Mouse (Mus musculus): ENCODE measurements around the gene Tnfaip3. TPM values are rescaled to one million over a fixed set of nuclear protein-coding genes. Genes with fewer than 3 reads are reported as not detected.

Gene Tnfaip3
- polyA plus RNA-seq, 1 experiment from 2014 or later = 1.8 TPM

DNA sequence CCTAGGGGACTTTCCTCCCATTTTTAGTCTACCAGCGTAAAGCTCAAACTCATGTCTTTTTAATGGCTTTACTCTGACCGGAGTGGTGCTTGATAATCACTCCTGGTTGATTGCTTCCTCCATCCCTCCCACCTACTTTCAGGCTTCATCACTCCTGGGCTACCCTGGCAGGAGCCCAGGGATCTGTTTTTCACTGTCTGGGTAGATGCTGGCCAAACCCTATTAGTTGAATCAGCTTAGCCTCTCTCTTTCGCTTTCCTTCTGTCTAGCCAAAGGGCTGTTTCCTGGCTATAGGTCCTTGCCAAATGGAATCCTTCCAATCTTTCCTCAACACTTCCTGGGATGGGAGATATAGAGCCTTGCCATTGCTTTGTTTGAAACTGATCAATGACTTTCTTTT lies 19.3 kb upstream of the Tnfaip3 start:
- H3K4me3 ChIP-seq = no peak overlapping the region
- H3K27ac ChIP-seq (replicated peaks) = no peak overlapping the region
- WGBS = 95% methylated on average over 3 of the region's 3 CpGs
- H3K36me3 ChIP-seq = no peaks in the 10 kb centered on the region
- no peaks in the 10 kb centered on the region for H3K4me1 ChIP-seq
- no peak for ATAC-seq (ENCODE audit: low FRiP score, low read depth)
- no peak overlapping the region for H3K9ac ChIP-seq (replicated peaks)
- no peak overlapping the region for H3K4me2 ChIP-seq (replicated peaks)
- H3K9me3 ChIP-seq = no peaks in the 10 kb centered on the region
- no peaks in the 10 kb centered on the region for H3K27me3 ChIP-seq

DNA sequence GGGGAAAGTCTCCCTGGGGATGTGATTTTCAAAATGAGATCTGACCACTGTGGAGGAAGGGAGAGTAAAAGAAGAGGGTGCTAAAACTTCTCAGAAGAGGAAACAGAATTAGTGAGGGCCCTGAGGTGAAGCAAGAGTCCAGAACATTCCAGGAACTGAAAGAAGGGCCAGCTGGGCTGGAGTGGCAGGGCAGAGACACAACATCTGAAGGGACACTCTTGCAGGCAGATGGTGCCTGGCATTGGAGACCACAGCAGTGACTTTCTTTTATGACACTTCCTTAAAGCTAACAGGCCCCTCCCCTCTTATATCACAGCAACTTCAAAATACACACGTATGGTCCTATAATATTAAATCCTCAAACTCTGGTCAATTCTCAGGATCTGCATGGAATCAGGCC lies 18.2 kb upstream of the Tnfaip3 start:
- Histone ChIP-seq H3K4me3 (no peak overlapping the region), H3K4me2 (replicated peaks) (no peak overlapping the region), H3K9me3 (no peaks in the 10 kb centered on the region), H3K4me1 (no peaks in the 10 kb centered on the region), H3K27ac (replicated peaks) (no peak overlapping the region), H3K27me3 (no peaks in the 10 kb centered on the region), H3K36me3 (no peaks in the 10 kb centered on the region), H3K9ac (replicated peaks) (no peak overlapping the region)
- WGBS = 89% methylated on average over 1 of the region's 1 CpGs
- no peak for ATAC-seq (ENCODE audit: low FRiP score, low read depth)

DNA sequence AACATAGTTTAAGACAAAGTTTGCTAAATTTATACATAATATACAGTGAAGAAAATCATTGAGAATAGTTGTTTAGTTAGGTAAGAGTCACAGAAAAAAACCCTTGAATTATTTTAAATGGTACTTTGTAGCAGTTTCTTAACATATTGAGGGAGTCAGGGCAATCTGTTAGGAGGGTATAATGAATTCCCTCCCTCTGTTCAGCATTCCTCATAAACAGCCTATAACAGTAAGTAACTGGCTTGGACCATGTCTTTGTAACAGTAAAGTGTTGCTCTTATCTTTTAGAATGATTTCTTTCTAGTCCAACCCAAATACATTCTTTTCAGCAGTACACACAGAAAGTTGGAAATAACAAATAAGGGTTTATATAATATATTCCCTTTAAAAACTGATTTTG lies 16.4 kb upstream of the Tnfaip3 start:
- Histone ChIP-seq H3K9ac (replicated peaks) (no peak overlapping the region), H3K4me1 (no peaks in the 10 kb centered on the region), H3K27ac (replicated peaks) (no peak overlapping the region), H3K27me3 (no peaks in the 10 kb centered on the region), H3K4me3 (no peak overlapping the region), H3K9me3 (no peaks in the 10 kb centered on the region), H3K4me2 (replicated peaks) (no peak overlapping the region), H3K36me3 (no peaks in the 10 kb centered on the region)
- ATAC-seq (ENCODE audit: low FRiP score, low read depth) = no peak

DNA sequence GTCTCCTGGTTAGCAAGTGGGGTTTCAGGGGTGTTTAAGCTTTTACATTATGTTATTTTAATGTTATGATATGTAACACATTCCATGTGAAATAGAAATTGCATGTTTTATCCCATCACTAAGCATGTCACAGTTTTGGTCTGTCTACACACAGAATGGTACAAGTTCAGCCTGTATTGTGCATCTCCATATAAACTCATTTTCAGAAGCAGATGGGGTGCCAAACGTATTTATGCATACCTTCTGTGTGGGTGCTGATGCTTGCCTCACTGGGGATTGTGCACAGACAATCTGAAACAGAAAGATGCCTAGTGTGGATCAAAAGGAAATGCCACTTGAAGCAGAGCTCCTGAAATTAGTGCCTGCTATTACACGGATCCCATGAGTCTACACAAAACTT lies 15.2 kb upstream of the Tnfaip3 start:
- H3K9me3 ChIP-seq = no peaks in the 10 kb centered on the region
- no peaks in the 10 kb centered on the region for H3K4me1 ChIP-seq
- no peaks in the 10 kb centered on the region for H3K36me3 ChIP-seq
- no peak for ATAC-seq (ENCODE audit: low FRiP score, low read depth)
- H3K27ac ChIP-seq (replicated peaks) = no peak overlapping the region
- no peak overlapping the region for H3K4me3 ChIP-seq
- H3K9ac ChIP-seq (replicated peaks) = no peak overlapping the region
- WGBS = 82% methylated on average over 2 of the region's 2 CpGs
- H3K27me3 ChIP-seq = no peaks in the 10 kb centered on the region
- H3K4me2 ChIP-seq (replicated peaks) = no peak overlapping the region

DNA sequence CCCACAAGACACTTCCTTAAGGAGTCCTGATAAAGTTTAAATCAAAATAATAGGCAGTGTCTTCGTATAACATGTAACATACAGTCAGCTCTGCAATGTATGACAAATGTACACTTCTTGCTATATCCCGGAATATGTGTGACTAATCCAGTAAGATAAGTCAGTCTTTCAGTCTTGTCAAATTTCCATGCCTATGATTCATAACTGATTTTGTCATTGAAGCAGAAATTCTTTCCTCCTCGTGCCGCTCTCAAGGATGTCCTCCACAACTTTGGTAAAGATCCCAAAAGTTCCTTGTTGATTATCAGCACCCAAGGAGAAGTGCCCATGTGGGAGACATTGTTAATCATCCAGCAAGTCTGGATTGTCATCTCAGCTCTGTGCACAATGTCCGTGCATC lies 11.3 kb upstream of the Tnfaip3 start:
- ATAC-seq (ENCODE audit: low FRiP score, low read depth) = no peak
- WGBS = 93% methylated on average over 5 of the region's 5 CpGs
- Histone ChIP-seq H3K9ac (replicated peaks) (no peak overlapping the region), H3K27ac (replicated peaks) (no peak overlapping the region), H3K4me1 (no peaks in the 10 kb centered on the region), H3K4me2 (replicated peaks) (no peak overlapping the region), H3K9me3 (no peaks in the 10 kb centered on the region), H3K27me3 (no peaks in the 10 kb centered on the region), H3K36me3 (no peaks in the 10 kb centered on the region), H3K4me3 (no peak overlapping the region)

DNA sequence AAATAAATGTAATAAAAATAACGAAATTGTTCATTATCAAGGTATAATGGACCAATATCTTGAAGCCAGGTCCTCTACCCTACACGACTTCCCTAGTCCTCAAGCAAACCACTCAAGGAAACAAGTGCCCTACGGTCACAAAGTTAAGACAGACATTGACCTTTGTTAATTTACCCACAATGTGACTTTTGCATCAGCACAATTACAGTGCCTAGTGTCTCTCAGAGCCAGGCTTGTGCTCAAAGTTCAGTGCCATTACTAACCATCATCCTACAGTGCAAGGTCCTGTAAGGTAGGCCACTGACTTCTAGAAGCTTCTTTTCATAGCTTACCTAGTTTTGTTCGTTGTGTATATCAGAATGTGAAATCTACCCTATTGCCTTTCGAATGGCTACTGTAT lies 8.9 kb upstream of the Tnfaip3 start:
- no peaks in the 10 kb centered on the region for H3K36me3 ChIP-seq
- ATAC-seq (ENCODE audit: low FRiP score, low read depth) = no peak
- WGBS = 89% methylated on average over 5 of the region's 5 CpGs
- H3K27ac ChIP-seq (replicated peaks) = no peak overlapping the region
- no peaks in the 10 kb centered on the region for H3K4me1 ChIP-seq
- H3K4me3 ChIP-seq = no peak overlapping the region
- no peaks in the 10 kb centered on the region for H3K9me3 ChIP-seq
- no peak overlapping the region for H3K4me2 ChIP-seq (replicated peaks)
- H3K27me3 ChIP-seq = no peaks in the 10 kb centered on the region
- no peak overlapping the region for H3K9ac ChIP-seq (replicated peaks)

DNA sequence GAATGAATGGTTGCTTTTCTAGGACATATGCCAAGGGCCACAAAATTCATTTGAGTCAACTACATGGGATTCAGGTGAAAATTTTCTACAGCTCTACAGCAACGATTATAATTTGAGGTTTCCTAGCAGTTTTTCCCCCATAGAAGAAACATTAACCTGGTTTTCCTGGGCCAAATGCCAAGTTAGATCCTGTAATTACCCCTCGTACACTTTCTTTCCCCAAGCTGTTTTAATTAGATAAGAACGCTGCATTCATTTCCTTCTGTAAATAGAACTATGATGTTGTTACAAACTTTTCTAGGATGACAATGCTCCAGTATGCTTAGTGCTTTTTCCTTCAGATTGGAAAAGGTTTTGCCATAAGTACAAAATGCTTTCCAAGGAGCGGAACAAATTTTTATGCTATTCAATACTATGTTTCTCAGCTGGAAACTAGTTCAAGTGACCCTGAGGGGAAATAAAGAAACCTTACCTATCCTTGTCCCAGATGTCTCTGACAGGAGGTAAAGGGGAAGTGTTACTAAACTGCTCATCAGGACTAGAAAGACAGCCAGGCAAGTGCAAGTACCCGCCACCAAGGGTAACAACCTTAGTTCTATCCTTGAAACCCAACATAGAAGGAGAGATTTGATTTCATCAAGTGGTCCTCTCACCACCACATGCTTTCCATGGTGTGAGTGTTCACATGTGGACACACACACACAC lies 8.3 kb upstream of the Tnfaip3 start:
- Histone ChIP-seq H3K36me3 (no peaks in the 10 kb centered on the region), H3K27ac (replicated peaks) (no peak overlapping the region), H3K9ac (replicated peaks) (no peak overlapping the region), H3K4me1 (no peaks in the 10 kb centered on the region), H3K27me3 (no peaks in the 10 kb centered on the region), H3K4me3 (no peak overlapping the region), H3K9me3 (no peaks in the 10 kb centered on the region), H3K4me2 (replicated peaks) (no peak overlapping the region)
- WGBS = 86% methylated on average over 5 of the region's 5 CpGs
- ATAC-seq (ENCODE audit: low FRiP score, low read depth) = no peak

DNA sequence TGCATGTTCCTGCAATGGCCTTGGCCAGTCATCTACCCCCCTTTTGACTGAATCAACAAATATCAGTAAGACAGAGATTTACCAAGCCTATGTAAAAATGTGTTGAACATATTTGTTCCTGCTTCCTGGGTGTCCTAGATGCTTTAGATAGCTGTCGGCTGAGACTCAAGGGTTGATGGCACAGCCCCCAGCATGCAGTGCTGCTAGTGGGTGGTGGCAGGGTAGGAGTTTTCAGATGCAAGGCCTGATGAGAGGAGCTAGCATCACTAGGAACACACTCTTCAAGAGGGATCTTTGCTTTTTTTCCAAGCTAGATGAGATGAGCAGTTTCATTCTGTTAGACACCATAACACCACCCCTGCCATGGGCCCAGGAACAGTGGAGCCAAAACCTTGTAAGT lies 6.8 kb upstream of the Tnfaip3 start:
- WGBS = 88% methylated on average over 1 of the region's 1 CpGs
- H3K36me3 ChIP-seq = no peaks in the 10 kb centered on the region

DNA sequence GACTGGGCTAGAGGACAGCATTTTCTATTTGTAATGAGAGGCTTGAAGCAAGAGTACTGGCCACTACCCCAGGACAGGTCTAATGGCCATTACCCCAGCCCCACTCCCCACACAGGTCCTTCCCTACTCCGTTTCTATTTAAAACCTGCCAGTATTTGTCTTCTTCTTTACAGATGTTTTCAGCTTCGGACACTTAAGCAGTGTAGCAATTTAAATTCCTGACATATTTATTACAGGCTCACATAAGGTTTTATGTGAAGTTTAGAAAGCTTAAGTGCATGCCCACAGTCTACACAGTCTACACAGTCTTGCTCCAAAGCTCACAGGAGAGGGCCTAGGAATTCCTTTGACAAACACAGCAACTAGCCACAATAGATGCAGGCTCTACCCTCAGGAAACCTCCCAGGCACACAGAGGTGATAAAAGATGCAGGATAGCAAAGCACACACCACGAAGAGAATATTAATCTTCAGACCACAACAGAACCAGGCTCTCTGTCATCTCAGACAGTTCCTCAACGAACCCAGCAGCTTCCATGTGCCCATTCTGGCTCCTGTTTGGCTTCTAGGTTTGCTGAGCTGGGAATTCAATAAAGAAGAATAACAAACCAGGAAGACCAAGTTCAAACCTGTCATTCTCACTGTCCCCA lies 1.5 kb upstream of the Tnfaip3 start:
- H3K27me3 ChIP-seq = peaks cover 21% of the 10 kb centered on the region
- 61% methylated on average over 4 of the region's 4 CpGs for WGBS
- no peak overlapping the region for H3K9ac ChIP-seq (replicated peaks)
- no peaks in the 10 kb centered on the region for H3K9me3 ChIP-seq
- H3K36me3 ChIP-seq = no peaks in the 10 kb centered on the region
- no peak overlapping the region for H3K4me3 ChIP-seq
- H3K27ac ChIP-seq (replicated peaks) = no peak overlapping the region
- 0 out of 2 replicates have a peak, but pooled peaks cover 9% of the 10 kb centered on the region for H3K4me1 ChIP-seq
- H3K4me2 ChIP-seq (replicated peaks) = no peak overlapping the region
- no peak for ATAC-seq (ENCODE audit: low FRiP score, low read depth)

More for the DNA sequence above, 6.8 kb upstream of the Tnfaip3 start:
- Histone ChIP-seq H3K4me2 (replicated peaks) (no peak overlapping the region), H3K27me3 (0 out of 2 replicates have a peak, but pooled peaks cover 4% of the 10 kb centered on the region), H3K4me1 (no peaks in the 10 kb centered on the region), H3K27ac (replicated peaks) (no peak overlapping the region), H3K9ac (replicated peaks) (no peak overlapping the region), H3K4me3 (no peak overlapping the region), H3K9me3 (no peaks in the 10 kb centered on the region)
- ATAC-seq (ENCODE audit: low FRiP score, low read depth) = no peak

DNA sequence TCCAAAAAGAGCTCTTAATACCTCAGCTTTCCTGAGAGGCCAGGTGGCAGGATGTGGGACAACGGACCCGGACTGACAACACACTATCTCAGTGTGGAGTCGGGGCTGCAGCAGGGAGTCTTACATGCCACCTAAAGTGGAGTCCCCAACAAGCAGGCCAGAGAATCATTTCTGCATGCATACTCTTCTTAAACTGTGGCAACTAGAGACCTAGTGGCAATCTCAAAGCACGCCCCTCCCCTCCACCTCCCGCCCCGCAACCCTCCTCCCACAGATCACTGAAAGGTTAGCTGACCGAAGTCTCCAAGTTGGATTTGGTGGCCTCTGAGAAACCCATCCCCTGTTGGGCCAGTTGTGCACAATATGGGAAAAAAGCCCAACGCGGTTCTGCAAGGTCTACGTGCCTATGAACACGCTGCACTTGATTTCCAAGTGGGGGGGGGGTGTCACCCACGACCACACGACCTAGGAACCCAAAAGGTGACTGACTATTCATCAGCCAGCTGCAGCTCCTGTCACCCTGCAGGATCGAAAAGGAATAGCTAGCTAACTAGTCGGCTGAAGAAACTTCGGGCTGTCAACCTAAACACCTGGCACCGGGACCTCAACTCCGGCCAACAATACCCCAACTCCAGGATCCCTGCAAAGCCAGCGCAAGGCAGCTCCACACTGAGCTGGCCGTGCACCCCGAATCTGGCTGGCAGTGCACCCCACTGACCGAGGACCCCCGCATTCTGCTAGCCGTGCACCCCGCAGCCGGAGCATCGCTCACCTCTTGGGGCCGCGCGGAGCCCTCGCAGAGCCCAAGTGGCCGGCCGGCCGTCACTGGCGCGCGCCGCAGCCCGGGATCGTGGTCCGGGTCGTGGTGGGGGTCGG lies 838 bp downstream of the Tnfaip3 start:
- H3K4me1 ChIP-seq = 0 out of 2 replicates have a peak, but pooled peaks cover 9% of the 10 kb centered on the region
- H3K9ac ChIP-seq (replicated peaks) = peak overlapping the region; percentile 63
- H3K27ac ChIP-seq (replicated peaks) = peak overlapping the region; percentile 31; the same call in 1 of the 2 replicates
- H3K27me3 ChIP-seq = peaks cover 21% of the 10 kb centered on the region
- H3K9me3 ChIP-seq = no peaks in the 10 kb centered on the region
- 1% methylated on average over 43 of the region's 43 CpGs for WGBS
- no peaks in the 10 kb centered on the region for H3K36me3 ChIP-seq
- ATAC-seq (ENCODE audit: low FRiP score, low read depth) = no peak; the same call in 1 of the 2 replicates
- H3K4me3 ChIP-seq = peak overlapping the region; percentile 63
- peak overlapping the region; percentile 69 for H3K4me2 ChIP-seq (replicated peaks)

DNA sequence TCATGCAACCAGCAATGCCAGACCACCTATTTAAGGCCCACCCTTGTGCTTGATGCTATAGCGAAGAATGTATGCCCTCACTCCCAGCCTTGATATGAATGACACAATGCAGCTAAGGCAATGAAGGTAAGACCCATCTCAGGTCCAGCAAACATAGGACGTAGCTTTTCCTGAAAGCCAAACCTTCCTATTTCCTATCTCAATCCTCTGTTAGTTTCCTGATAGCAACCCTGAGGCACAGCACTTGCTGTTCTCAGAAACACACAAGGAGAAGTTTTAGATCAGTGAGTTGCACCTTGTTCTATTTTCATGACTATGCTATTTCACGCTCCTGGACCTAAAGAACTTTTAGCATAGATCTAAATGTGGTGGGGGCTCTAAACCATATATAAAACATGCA lies 2.1 kb downstream of the Tnfaip3 start:
- WGBS = 94% methylated on average over 3 of the region's 3 CpGs
- ATAC-seq (ENCODE audit: low FRiP score, low read depth) = no peak
- Histone ChIP-seq H3K9me3 (no peaks in the 10 kb centered on the region), H3K27ac (replicated peaks) (no peak overlapping the region), H3K4me3 (no peak overlapping the region), H3K36me3 (no peaks in the 10 kb centered on the region), H3K27me3 (peaks cover 21% of the 10 kb centered on the region), H3K4me1 (0 out of 2 replicates have a peak, but pooled peaks cover 9% of the 10 kb centered on the region), H3K4me2 (replicated peaks) (no peak overlapping the region), H3K9ac (replicated peaks) (no peak overlapping the region)

DNA sequence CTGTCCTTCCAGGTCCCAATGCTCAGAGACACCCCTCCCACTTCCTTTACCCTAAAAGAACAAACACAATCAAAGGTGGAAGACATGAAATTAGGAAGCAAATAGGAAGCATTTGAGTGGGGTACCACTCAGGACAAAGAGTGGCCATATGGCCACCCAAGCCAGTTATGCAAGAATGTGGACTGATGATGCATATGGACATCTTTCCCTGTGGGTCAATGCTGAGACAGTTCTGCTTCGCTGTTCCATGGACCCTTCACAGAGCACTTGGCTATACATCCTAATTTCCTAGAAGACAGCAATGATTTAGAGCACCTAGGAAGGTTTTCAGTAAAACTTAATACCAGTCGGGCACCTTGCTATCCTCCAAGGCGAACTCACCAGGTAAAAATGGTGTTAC lies 2.8 kb downstream of the Tnfaip3 start:
- Histone ChIP-seq H3K9ac (replicated peaks) (no peak overlapping the region), H3K4me1 (0 out of 2 replicates have a peak, but pooled peaks cover 9% of the 10 kb centered on the region), H3K4me3 (no peak overlapping the region), H3K9me3 (no peaks in the 10 kb centered on the region), H3K27ac (replicated peaks) (no peak overlapping the region), H3K36me3 (no peaks in the 10 kb centered on the region), H3K4me2 (replicated peaks) (no peak overlapping the region), H3K27me3 (peaks cover 20% of the 10 kb centered on the region)
- ATAC-seq (ENCODE audit: low FRiP score, low read depth) = no peak
- 86% methylated on average over 3 of the region's 3 CpGs for WGBS

Data from midbrain, embryonic 12.5 days (tissue).